Mouse (Mus musculus) stomach, embryonic 16.5 days (tissue): ENCODE data around the gene Kcnh4. TPM values are rescaled to one million over a fixed set of nuclear protein-coding genes. Genes with fewer than 3 reads are reported as not detected.
"Not testable (repeated sequence)": the region's sequence is repeated elsewhere in the genome, so short reads cannot be mapped to it uniquely, and the experiment has no call there.

Experiments
- ATAC-seq: fragments of 200-750 bp; cut with Nextera tagmentation; 2 replicates; pipeline ENCODE4 v1.8.0; 2017; ENCODE audit warnings: moderate number of reproducible peaks, moderate TSS enrichment; ENCODE audit not compliant: insufficient read depth, low FRiP score
- H3K27ac ChIP-seq: fragments of 300-500 bp; sonication (generic); 2 replicates; pipeline ENCODE4 v1.5.1; 2014; ENCODE audit warnings: low read length
- H3K27me3 ChIP-seq: fragments of 300-500 bp; sonication (generic); 2 replicates; pipeline ENCODE4 v1.6.1; 2014; ENCODE audit warnings: low read length, control low read depth, mixed read lengths; ENCODE audit not compliant: control insufficient read depth, insufficient read depth
- H3K36me3 ChIP-seq: fragments of 300-500 bp; sonication (generic); 2 replicates; pipeline ENCODE4 v1.6.1; 2014; ENCODE audit warnings: low read length; ENCODE audit not compliant: control insufficient read depth, insufficient read depth
- H3K4me1 ChIP-seq: fragments of 300-500 bp; sonication (generic); 2 replicates; pipeline ENCODE4 v1.6.1; 2014; ENCODE audit warnings: low read length, control low read depth, mixed read lengths; ENCODE audit not compliant: control insufficient read depth, insufficient read depth
- H3K4me2 ChIP-seq: fragments of 300-500 bp; sonication (generic); 2 replicates; pipeline ENCODE4 v1.6.1; 2014; ENCODE audit warnings: low read depth, low read length, mixed read lengths
- H3K4me3 ChIP-seq: fragments of 300-500 bp; sonication (generic); replicated peaks from 2 replicates; pipeline ENCODE4 v1.5.1; 2014; ENCODE audit warnings: mild to moderate bottlenecking, low read length
- H3K9ac ChIP-seq: fragments of 300-500 bp; sonication (generic); 2 replicates; pipeline ENCODE4 v1.6.1; 2014; ENCODE audit warnings: low read length
- H3K9me3 ChIP-seq: fragments of 300-500 bp; sonication (generic); replicated peaks from 2 replicates; pipeline ENCODE4 v1.6.1; 2016; ENCODE audit warnings: low read length, control low read depth; ENCODE audit not compliant: control insufficient read depth
- WGBS: fragments of 180-500 bp; shearing (Covaris S2); extraction: QIAGEN DNeasy Blood & Tissue Kit; methylation state at CpG from one replicate; pipeline ENCODE4 v1.1.7; 2014; 5-methylcytosine and 5-hydroxymethylcytosine counted together
- polyA plus RNA-seq: library from polyadenylated mRNA; unstranded; fragments of >200 nt; fragmentation: Nextera tagmentation; extraction: Ambion mirVana; gene quantifications from 2 replicates; pipeline ENCODE4 v1.2.1, GENCODE M21; 2015

Gene Kcnh4
- 0.14 and 0.22 TPM in 2 replicates for polyA plus RNA-seq

GRCm38 (mm10) chr11:100759611-100760233 lies at the start of gene Kcnh4:
Gene Kcnh4, minus strand, starts transcription at chr11:100759942.
- Histone ChIP-seq H3K4me2 (peak within 1 kb of the TSS; percentile 52), H3K4me1 (peaks cover 8% of the 10 kb centered on the region), H3K36me3 (no peaks in the 10 kb centered on the region), H3K9me3 (no peaks in the 10 kb centered on the region), H3K9ac (no peak within 1 kb of the TSS), H3K27me3 (peaks cover 34% of the 10 kb centered on the region), H3K4me3 (peak within 1 kb of the TSS; percentile 34), H3K27ac (no peak within 1 kb of the TSS)
- under 1% methylated on average over 51 of the region's 51 CpGs for WGBS
- ATAC-seq, result no peak

GRCm38 (mm10) chr11:100806380-100807305 lies 46.9 kb upstream of the Kcnh4 start:
- ATAC-seq, result no peak
- 71% methylated on average over 20 of the region's 20 CpGs for WGBS
- Histone ChIP-seq H3K9me3 (no peaks in the 10 kb centered on the region), H3K36me3 (peaks cover 21% of the 10 kb centered on the region), H3K9ac (no peak overlapping the region), H3K4me1 (no peaks in the 10 kb centered on the region), H3K27ac (no peak overlapping the region), H3K27me3 (no peaks in the 10 kb centered on the region), H3K4me3 (no peak overlapping the region), H3K4me2 (no peak overlapping the region)

- WGBS, result 70% methylated on average over 7 of the region's 7 CpGs
- peaks cover 21% of the 10 kb centered on the region for H3K36me3 ChIP-seq
- no peaks in the 10 kb centered on the region for H3K27me3 ChIP-seq
- H3K9me3 ChIP-seq, result no peaks in the 10 kb centered on the region
- no peak overlapping the region for H3K4me2 ChIP-seq
- H3K4me3 ChIP-seq, result no peak overlapping the region
- no peak for ATAC-seq
- no peak overlapping the region for H3K27ac ChIP-seq
- H3K4me1 ChIP-seq, result no peaks in the 10 kb centered on the region
- no peak overlapping the region for H3K9ac ChIP-seq
Observed at GRCm38 (mm10) chr11:100805535-100805934, 45.8 kb upstream of the Kcnh4 start.

GRCm38 (mm10) chr11:100804409-100804808 lies 44.7 kb upstream of the Kcnh4 start:
- H3K36me3 ChIP-seq, result peaks cover 21% of the 10 kb centered on the region
- H3K4me3 ChIP-seq, result no peak overlapping the region
- no peak overlapping the region for H3K9ac ChIP-seq
- ATAC-seq, result no peak
- H3K27ac ChIP-seq, result no peak overlapping the region
- H3K27me3 ChIP-seq, result no peaks in the 10 kb centered on the region
- H3K4me1 ChIP-seq, result no peaks in the 10 kb centered on the region
- no peaks in the 10 kb centered on the region for H3K9me3 ChIP-seq
- no peak overlapping the region for H3K4me2 ChIP-seq
- WGBS, result 85% methylated on average over 10 of the region's 10 CpGs

GRCm38 (mm10) chr11:100799426-100799825 lies 39.7 kb upstream of the Kcnh4 start:
- Histone ChIP-seq H3K9ac (no peak overlapping the region), H3K9me3 (no peaks in the 10 kb centered on the region), H3K4me3 (no peak overlapping the region), H3K36me3 (peaks cover 20% of the 10 kb centered on the region), H3K4me2 (no peak overlapping the region), H3K4me1 (no peaks in the 10 kb centered on the region), H3K27ac (no peak overlapping the region), H3K27me3 (no peaks in the 10 kb centered on the region)
- ATAC-seq, result no peak
- 62% methylated on average over 5 of the region's 5 CpGs for WGBS

GRCm38 (mm10) chr11:100796585-100796984 lies 36.8 kb upstream of the Kcnh4 start:
- H3K4me2 ChIP-seq, result no peak overlapping the region
- peaks cover 4% of the 10 kb centered on the region; the same call in 1 of the 2 replicates for H3K36me3 ChIP-seq
- H3K27ac ChIP-seq, result no peak overlapping the region
- no peaks in the 10 kb centered on the region for H3K27me3 ChIP-seq
- WGBS, result 74% methylated on average over 8 of the region's 8 CpGs
- no peaks in the 10 kb centered on the region for H3K9me3 ChIP-seq
- H3K9ac ChIP-seq, result no peak overlapping the region
- no peak for ATAC-seq
- H3K4me3 ChIP-seq, result no peak overlapping the region
- no peaks in the 10 kb centered on the region for H3K4me1 ChIP-seq

GRCm38 (mm10) chr11:100795386-100795785 lies 35.6 kb upstream of the Kcnh4 start:
- Histone ChIP-seq H3K4me3 (no peak overlapping the region), H3K4me1 (no peaks in the 10 kb centered on the region), H3K4me2 (no peak overlapping the region), H3K9me3 (no peaks in the 10 kb centered on the region), H3K9ac (no peak overlapping the region), H3K27me3 (no peaks in the 10 kb centered on the region), H3K36me3 (0 out of 2 replicates have a peak, but pooled peaks cover 4% of the 10 kb centered on the region), H3K27ac (no peak overlapping the region)
- no peak for ATAC-seq
- WGBS, result 93% methylated on average over 2 of the region's 2 CpGs

- no peaks in the 10 kb centered on the region for H3K4me1 ChIP-seq
- no peak overlapping the region for H3K9ac ChIP-seq
- no peak overlapping the region for H3K4me3 ChIP-seq
- no peak overlapping the region for H3K27ac ChIP-seq
- WGBS, result 83% methylated on average over 2 of the region's 2 CpGs
- no peaks in the 10 kb centered on the region for H3K9me3 ChIP-seq
- H3K36me3 ChIP-seq, result 0 out of 2 replicates have a peak, but pooled peaks cover 4% of the 10 kb centered on the region
- ATAC-seq, result no peak
- H3K27me3 ChIP-seq, result no peaks in the 10 kb centered on the region
- no peak overlapping the region for H3K4me2 ChIP-seq
Observed at GRCm38 (mm10) chr11:100791457-100792049, 31.8 kb upstream of the Kcnh4 start.

GRCm38 (mm10) chr11:100790644-100791043 lies 30.9 kb upstream of the Kcnh4 start:
- H3K9ac ChIP-seq, H3K27me3 ChIP-seq, H3K9me3 ChIP-seq, H3K4me3 ChIP-seq, ATAC-seq, H3K36me3 ChIP-seq, H3K4me2 ChIP-seq, H3K27ac ChIP-seq, H3K4me1 ChIP-seq: not testable (repeated sequence)
- whole genome bisulfite sequencing, result 85% methylated on average over 9 of the region's 9 CpGs
